Mouse (Mus musculus) embryonic facial prominence, embryonic 13.5 days (tissue): Measurements from ENCODE around the gene Hddc2. TPM values are rescaled to one million over a fixed set of nuclear protein-coding genes. Genes with fewer than 3 reads are reported as not detected.

Experiments
- ATAC-seq: fragments of 200-750 bp; cut with Nextera tagmentation; 2 replicates; pipeline ENCODE4 v1.8.0; 2017; ENCODE audit warnings: low read depth; ENCODE audit not compliant: insufficient number of reproducible peaks, insufficient read depth, low FRiP score, low TSS enrichment
- H3K27ac ChIP-seq: fragments of 300-500 bp; sonication (generic); 2 replicates; pipeline ENCODE4 v1.5.1; 2015; ENCODE audit warnings: moderate library complexity, mild to moderate bottlenecking, inconsistent platforms
- H3K27me3 ChIP-seq: fragments of 300-500 bp; sonication (generic); 2 replicates; pipeline ENCODE4 v1.6.1; 2015; ENCODE audit warnings: mild to moderate bottlenecking, inconsistent platforms
- H3K36me3 ChIP-seq: fragments of 300-500 bp; sonication (generic); 2 replicates; pipeline ENCODE4 v1.6.1; 2015; ENCODE audit warnings: mild to moderate bottlenecking, inconsistent platforms
- H3K4me1 ChIP-seq: fragments of 300-500 bp; sonication (generic); 2 replicates; pipeline ENCODE4 v1.6.1; 2015; ENCODE audit warnings: inconsistent platforms
- H3K4me2 ChIP-seq: fragments of 300-500 bp; sonication (generic); 2 replicates; pipeline ENCODE4 v1.6.1; 2015; ENCODE audit warnings: moderate library complexity, mild to moderate bottlenecking, inconsistent platforms
- H3K4me3 ChIP-seq: fragments of 300-500 bp; sonication (generic); 2 replicates; pipeline ENCODE4 v1.5.1; 2015; ENCODE audit warnings: mild to moderate bottlenecking, inconsistent platforms
- H3K9ac ChIP-seq: fragments of 300-500 bp; sonication (generic); 2 replicates; pipeline ENCODE4 v1.6.1; 2015; ENCODE audit warnings: mild to moderate bottlenecking, inconsistent platforms
- H3K9me3 ChIP-seq: fragments of 300-500 bp; sonication (generic); 2 replicates; pipeline ENCODE4 v1.6.1; 2016; ENCODE audit warnings: inconsistent platforms
- WGBS: fragments of 180-500 bp; shearing (Covaris S2); methylation state at CpG from one replicate; pipeline ENCODE4 v1.1.7; 2015; ENCODE audit warnings: mixed read lengths; 5-methylcytosine and 5-hydroxymethylcytosine counted together
- polyA plus RNA-seq: library from polyadenylated mRNA; unstranded; fragments of >200 nt; fragmentation: Nextera tagmentation; extraction: Ambion mirVana; gene quantifications from 2 replicates; pipeline ENCODE4 v1.2.1, GENCODE M21; 2015

Gene Hddc2
- 85.5 and 102 TPM in 2 replicates for polyA plus RNA-seq

DNA sequence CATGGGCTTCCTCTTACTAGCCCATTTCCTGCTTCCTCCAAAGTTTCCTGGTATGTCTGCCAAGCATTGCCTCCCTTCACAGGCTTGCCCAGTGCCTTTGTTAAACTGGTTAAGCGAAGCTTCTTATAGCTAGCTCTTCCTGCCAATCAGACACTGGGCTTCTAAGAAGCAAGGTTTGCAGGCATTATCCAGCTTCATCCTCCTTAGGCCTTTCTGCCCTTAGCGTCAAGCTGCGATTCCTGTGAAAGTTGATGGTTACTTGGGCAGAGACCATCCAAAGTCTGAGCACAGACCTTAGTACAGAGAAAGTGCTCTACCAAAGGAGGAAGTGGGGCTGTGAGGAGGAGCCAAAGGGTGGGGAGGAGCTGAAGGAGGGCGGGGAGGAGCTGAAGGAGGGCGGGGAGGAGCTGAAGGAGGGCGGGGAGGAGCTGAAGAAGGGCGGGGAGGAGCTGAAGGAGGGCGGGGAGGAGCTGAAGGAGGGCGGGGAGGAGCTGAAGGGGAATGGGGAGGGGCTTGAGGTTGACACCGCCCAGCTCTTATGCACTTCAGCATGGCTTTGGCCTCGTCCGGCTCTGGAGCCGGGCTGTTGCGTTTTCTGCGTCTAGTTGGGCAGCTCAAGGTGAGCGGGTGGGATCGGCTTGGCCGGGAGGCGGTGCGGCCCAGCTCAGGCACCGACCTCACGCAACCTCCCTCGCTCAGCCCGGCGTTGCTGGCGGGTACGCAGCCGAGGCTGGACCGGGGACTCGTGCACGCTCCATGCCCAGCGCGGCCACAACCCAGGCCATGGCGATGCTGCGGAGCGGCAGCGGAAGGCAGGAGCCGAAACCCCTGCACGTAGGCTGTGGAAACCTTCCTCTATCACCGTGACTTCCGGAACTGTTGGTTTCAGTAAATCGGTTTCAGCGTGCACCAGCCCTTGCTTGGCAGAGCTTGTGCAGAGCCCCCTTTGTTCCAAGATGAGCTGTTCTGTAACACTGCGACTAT, at the start of gene Hddc2:
TSS of gene Hddc2 (plus strand) at position 519 of the 984 bp plus-strand sequence.
- Histone ChIP-seq H3K4me3 (peak within 1 kb of the TSS; percentile 73), H3K36me3 (peaks cover 16% of the 10 kb centered on the region), H3K4me2 (peak within 1 kb of the TSS; percentile 56), H3K27ac (peak within 1 kb of the TSS; percentile 96), H3K9ac (peak within 1 kb of the TSS; percentile 86), H3K9me3 (no peaks in the 10 kb centered on the region), H3K4me1 (peaks cover 6% of the 10 kb centered on the region), H3K27me3 (no peaks in the 10 kb centered on the region)
- ATAC-seq = peak; percentile 89
- 4% methylated on average over 42 of the region's 44 CpGs for whole genome bisulfite sequencing

DNA sequence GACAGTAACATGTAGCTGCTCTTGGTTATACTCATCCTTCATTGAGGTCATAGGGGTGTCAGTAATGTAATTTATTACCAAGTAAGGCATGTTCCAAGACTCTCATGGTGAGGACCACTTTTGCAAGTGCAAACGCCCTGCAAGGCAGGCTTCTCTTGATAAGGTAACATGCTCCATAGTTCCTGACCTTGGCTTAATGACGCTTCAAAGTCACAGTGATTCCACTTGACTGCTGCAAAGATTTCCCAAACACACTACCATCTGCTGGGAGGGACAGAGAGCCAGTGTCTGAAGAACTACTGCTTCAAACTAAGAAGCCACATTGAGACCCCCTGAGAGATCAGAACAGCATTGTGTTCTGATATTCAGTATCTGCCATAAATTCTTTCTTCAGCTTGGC, 40.4 kb upstream of the Hddc2 start:
- Histone ChIP-seq H3K27me3 (no peaks in the 10 kb centered on the region), H3K9ac (no peak overlapping the region), H3K4me3 (no peak overlapping the region), H3K36me3 (no peaks in the 10 kb centered on the region), H3K9me3 (no peaks in the 10 kb centered on the region), H3K4me1 (no peaks in the 10 kb centered on the region), H3K27ac (no peak overlapping the region), H3K4me2 (no peak overlapping the region)
- 67% methylated on average over 2 of the region's 2 CpGs for WGBS
- ATAC-seq = no peak

DNA sequence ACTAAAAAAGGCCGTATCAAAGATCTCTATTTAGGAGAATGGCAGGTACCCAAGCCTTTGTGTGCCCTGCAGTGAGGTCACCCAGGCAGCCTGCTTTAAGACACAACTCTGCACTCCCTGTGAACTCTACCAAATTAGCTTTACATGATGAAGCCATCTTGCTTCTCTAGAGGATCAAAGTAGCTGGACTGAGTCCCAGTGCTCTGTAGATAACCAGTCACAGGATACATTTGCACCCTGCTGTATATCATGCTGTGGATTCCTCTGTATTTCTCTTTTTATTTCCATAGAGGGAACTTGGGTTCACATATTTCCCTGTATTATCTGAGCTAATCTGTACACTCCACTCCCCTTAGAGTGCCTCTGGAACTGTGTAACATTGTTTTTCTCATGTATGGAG, 40.0 kb upstream of the Hddc2 start:
- no peak for ATAC-seq
- H3K9me3 ChIP-seq = no peaks in the 10 kb centered on the region
- no peak overlapping the region for H3K4me2 ChIP-seq
- no peak overlapping the region for H3K9ac ChIP-seq
- no peak overlapping the region for H3K4me3 ChIP-seq
- no peaks in the 10 kb centered on the region for H3K36me3 ChIP-seq
- H3K27ac ChIP-seq = no peak overlapping the region
- no peaks in the 10 kb centered on the region for H3K27me3 ChIP-seq
- no peaks in the 10 kb centered on the region for H3K4me1 ChIP-seq
- WGBS = 55% methylated on average over 1 of the region's 1 CpGs

DNA sequence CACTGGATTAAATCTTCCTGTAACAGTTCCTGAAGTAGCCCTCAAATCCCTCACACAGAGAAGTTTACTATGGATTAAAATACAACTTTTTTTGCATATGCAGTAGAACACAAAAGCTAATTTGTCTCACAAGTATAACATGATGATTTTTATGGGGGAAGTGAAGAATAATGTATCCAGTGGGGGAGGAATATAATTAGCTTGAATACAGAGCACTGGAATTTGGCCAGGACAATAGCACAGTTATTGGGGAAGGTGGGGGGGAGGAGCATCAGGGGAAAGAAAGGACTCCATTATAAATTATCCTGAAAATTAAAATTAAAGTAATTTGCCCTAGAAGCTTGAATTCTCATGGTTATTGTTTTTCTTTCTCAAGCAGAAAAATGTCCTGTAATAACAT, 25.4 kb upstream of the Hddc2 start:
- no peak overlapping the region for H3K4me2 ChIP-seq
- H3K9me3 ChIP-seq = no peaks in the 10 kb centered on the region
- H3K9ac ChIP-seq = no peak overlapping the region
- H3K4me1 ChIP-seq = no peaks in the 10 kb centered on the region
- H3K27ac ChIP-seq = no peak overlapping the region
- H3K36me3 ChIP-seq = no peaks in the 10 kb centered on the region
- no peaks in the 10 kb centered on the region for H3K27me3 ChIP-seq
- ATAC-seq = no peak
- no peak overlapping the region for H3K4me3 ChIP-seq

DNA sequence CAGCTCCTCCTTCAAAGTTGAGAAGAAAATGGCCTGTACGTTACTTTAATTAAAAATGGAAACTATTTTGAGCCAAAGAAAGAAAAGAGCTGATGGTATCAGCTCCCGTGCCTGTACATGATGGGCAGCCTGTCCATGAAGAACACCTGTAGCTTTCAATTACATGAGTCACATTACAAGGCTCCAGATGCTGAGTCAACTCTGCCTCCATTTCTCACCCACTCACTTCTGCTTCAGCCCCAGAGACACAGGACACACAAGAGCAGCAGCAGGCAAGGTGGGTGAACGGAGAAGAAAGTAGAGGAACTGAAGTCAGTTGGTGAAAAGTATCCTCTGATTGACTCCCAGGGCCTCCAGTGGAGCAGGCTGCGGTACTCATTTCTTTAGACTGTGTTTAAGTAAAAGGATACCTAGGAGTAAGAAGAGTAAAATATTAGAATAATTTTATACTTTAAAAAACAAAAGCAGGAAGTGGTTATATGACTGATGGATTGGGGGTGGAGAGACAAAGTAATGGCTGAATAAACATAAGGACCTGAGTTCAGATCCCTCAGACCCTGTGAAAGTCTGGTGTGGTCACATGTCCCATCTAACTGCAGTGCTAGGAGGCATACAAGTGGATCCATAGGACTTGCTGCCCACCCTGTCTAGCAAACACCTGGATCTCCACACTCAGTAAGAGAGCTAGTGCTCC, 24.3 kb upstream of the Hddc2 start:
- Histone ChIP-seq H3K9me3 (no peaks in the 10 kb centered on the region), H3K9ac (no peak overlapping the region), H3K27ac (no peak overlapping the region), H3K4me1 (no peaks in the 10 kb centered on the region), H3K36me3 (no peaks in the 10 kb centered on the region), H3K4me3 (no peak overlapping the region), H3K27me3 (no peaks in the 10 kb centered on the region), H3K4me2 (no peak overlapping the region)
- ATAC-seq = no peak
- WGBS = 83% methylated on average over 4 of the region's 4 CpGs

DNA sequence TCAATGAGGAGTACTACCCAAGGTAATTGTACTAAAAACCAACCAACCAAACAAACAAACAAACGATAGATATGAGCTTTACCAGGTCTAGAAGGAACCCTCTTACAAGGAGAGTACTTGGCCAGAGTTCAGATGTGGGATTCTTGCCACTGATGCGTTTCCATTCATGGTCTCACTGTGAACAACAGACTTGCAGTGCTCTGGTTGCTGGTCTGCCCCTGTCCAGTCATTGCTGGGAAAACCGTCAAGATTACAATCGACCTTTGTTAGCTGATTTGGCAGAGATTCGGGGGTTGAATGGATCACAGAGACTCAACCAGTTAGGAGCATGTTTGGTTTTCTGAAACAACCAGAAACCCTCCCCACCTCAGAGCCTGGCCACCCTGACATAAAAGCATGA, 17.5 kb upstream of the Hddc2 start:
- Histone ChIP-seq H3K9ac (no peak overlapping the region), H3K9me3 (no peaks in the 10 kb centered on the region), H3K27ac (no peak overlapping the region), H3K4me1 (peaks cover 4% of the 10 kb centered on the region), H3K27me3 (no peaks in the 10 kb centered on the region), H3K4me2 (no peak overlapping the region), H3K36me3 (no peaks in the 10 kb centered on the region), H3K4me3 (no peak overlapping the region)
- no peak for ATAC-seq
- WGBS = 25% methylated on average over 5 of the region's 5 CpGs

DNA sequence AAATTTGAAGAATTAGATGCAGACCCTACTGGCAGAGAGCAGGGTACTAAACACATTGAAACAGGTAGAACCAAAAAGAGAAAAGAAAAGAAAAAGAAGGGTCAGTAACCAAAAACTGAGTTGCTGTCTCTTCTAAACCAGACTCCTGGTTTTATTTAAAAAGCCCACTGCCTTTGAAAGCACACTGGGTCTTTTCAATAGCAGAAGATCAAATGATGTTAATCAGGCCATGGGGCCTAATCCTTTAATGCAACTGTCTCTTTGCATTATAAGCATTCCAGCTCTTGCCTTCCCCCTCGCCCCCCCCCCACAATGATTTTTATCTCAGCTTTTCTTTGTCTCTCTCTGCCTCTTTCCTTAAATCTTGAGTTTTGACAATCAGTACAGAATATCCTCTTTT, 16.7 kb upstream of the Hddc2 start:
- H3K4me1 ChIP-seq = peaks cover 4% of the 10 kb centered on the region
- no peaks in the 10 kb centered on the region for H3K27me3 ChIP-seq
- H3K4me2 ChIP-seq = no peak overlapping the region
- H3K9ac ChIP-seq = no peak overlapping the region
- H3K9me3 ChIP-seq = no peaks in the 10 kb centered on the region
- ATAC-seq = no peak
- no peaks in the 10 kb centered on the region for H3K36me3 ChIP-seq
- H3K27ac ChIP-seq = no peak overlapping the region
- 25% methylated on average over 1 of the region's 1 CpGs for WGBS
- H3K4me3 ChIP-seq = no peak overlapping the region

DNA sequence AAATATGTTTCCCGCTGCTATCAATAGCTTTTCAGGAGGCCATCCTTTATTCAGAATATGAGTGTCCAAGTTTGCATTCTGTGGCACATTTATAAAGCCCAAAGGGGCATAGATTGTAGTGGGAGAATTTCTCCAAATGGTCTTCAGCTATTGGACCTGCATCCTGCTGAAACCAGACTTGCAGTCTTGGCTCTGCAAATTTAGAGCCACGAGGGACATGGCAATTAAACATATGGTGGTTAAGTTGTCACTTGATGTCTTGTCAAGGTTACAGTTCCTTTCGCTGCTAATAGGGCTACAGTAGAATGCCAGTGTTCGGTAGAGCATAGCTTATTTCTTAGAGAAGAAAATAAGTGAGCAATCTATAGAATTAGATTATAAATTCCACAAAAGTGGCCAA, 16.1 kb upstream of the Hddc2 start:
- ATAC-seq = no peak
- H3K4me2 ChIP-seq = no peak overlapping the region
- H3K9me3 ChIP-seq = no peaks in the 10 kb centered on the region
- no peak overlapping the region for H3K4me3 ChIP-seq
- no peak overlapping the region for H3K27ac ChIP-seq
- no peaks in the 10 kb centered on the region for H3K36me3 ChIP-seq
- no peaks in the 10 kb centered on the region for H3K27me3 ChIP-seq
- no peak overlapping the region for H3K9ac ChIP-seq
- H3K4me1 ChIP-seq = peaks cover 4% of the 10 kb centered on the region
- WGBS = 50% methylated on average over 4 of the region's 4 CpGs

DNA sequence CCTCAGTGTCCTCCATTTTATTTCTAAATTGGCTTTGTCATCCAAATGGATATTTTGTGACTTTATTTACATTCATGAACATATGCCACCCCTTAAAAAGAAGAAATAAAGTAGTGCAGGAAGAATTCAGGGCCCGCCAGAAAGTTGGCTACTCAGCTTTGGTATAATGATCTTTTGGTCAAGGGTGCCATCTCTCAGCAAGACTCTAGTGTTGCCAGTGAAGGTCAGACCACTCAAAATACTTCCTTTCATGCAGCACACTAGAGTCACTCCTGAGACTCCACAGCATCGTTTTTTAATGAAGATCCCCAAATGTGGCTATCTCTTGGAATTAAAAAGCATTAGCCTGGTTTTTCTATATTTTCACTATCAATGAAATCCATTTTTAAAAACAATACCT, 14.9 kb upstream of the Hddc2 start:
- Histone ChIP-seq H3K27me3 (no peaks in the 10 kb centered on the region), H3K9me3 (no peaks in the 10 kb centered on the region), H3K27ac (no peak overlapping the region), H3K4me2 (no peak overlapping the region), H3K9ac (no peak overlapping the region), H3K4me1 (peaks cover 4% of the 10 kb centered on the region), H3K4me3 (no peak overlapping the region), H3K36me3 (no peaks in the 10 kb centered on the region)
- no peak for ATAC-seq
- WGBS = 56% methylated on average over 2 of the region's 2 CpGs

DNA sequence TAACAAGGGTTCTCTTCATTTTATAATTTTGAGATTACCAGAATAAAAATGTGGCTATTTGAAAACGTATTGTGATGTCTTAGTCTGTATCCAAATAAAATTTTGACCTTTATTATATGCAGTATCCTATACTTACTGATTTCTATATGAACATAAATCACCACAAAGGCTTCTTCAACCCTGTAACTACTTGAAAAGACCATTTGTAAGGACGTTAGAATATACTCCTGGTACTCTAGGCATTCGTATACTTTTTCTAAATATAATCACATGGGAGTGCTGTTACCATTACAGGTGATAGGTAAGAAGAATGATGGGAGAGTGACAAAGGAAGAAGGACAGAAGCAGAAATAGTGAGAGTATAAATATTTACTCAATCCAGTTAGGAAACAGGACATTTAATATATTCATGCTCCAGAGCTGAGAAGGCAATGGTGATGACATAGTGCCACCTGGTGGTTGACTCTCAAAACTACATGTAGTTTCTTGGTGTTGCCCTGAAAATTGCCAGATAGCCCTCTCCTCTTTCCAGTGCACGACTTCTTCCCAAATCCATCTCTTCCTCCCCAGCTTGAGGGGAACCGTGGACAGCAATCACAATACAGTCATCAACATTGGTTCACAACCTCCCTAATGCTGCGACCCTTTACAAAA, 14.1 kb upstream of the Hddc2 start:
- ATAC-seq = no peak
- Histone ChIP-seq H3K9ac (no peak overlapping the region), H3K27me3 (no peaks in the 10 kb centered on the region), H3K4me3 (no peak overlapping the region), H3K9me3 (no peaks in the 10 kb centered on the region), H3K36me3 (no peaks in the 10 kb centered on the region), H3K4me1 (peaks cover 4% of the 10 kb centered on the region), H3K4me2 (no peak overlapping the region), H3K27ac (no peak overlapping the region)
- WGBS = 34% methylated on average over 6 of the region's 6 CpGs

DNA sequence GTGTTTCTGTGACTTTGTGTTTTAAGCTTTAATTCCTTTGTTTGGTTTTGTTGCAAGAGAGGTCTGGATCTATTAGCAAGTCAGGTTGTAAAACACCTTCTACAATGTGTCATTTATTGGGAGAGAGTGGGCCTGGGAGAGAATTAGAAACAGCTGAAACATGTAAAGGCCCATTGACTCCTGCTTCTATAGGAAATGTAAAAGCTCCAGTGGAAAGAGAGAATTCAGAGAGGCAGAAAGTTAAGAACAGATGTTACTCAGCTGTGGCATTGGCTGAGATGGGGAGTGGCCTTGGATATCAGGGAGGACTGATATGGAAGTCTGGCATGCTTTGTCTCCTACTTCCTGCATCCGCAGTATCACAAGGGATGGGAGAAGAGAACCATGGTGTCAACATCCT, 12.9 kb upstream of the Hddc2 start:
- H3K9ac ChIP-seq = no peak overlapping the region
- no peak overlapping the region for H3K4me2 ChIP-seq
- no peaks in the 10 kb centered on the region for H3K9me3 ChIP-seq
- peaks cover 4% of the 10 kb centered on the region for H3K4me1 ChIP-seq
- 50% methylated on average over 1 of the region's 1 CpGs for WGBS
- no peak for ATAC-seq
- H3K4me3 ChIP-seq = no peak overlapping the region
- H3K36me3 ChIP-seq = no peaks in the 10 kb centered on the region
- no peaks in the 10 kb centered on the region for H3K27me3 ChIP-seq
- H3K27ac ChIP-seq = no peak overlapping the region
